Mouse (Mus musculus) frontal cortex, postnatal 36 days (tissue): ENCODE measurements around the gene Myo1g.

ENCODE experiments used
- DNase-seq, 2 experiments: peaks; one replicate each; pipeline ENCODE4 v3.0.0; 2022; ENCODE audit warnings: low spot score in 2 of 2

The Myo1g gene

GRCm38 (mm10) chr11:6520507-6521173 is at the start of gene Myo1g:
Myo1g (minus strand) TSS chr11:6520965.
- no peak for DNase-seq

- no peak for DNase-seq
Observed at GRCm38 (mm10) chr11:6569410-6569777, 48.6 kb upstream of the Myo1g start.

- peak; percentile 47 to 54 for DNase-seq
Observed at GRCm38 (mm10) chr11:6568584-6569409, 48.0 kb upstream of the Myo1g start.

GRCm38 (mm10) chr11:6567951-6568350 is 47.2 kb upstream of the Myo1g start:
- DNase-seq = no peak

GRCm38 (mm10) chr11:6566496-6566895 is 45.7 kb upstream of the Myo1g start:
- DNase-seq = no peak

- DNase-seq = no peak
Observed at GRCm38 (mm10) chr11:6563201-6563600, 42.4 kb upstream of the Myo1g start.

GRCm38 (mm10) chr11:6562359-6562758 is 41.6 kb upstream of the Myo1g start:
- DNase-seq = no peak

- no peak for DNase-seq
Observed at GRCm38 (mm10) chr11:6561474-6561873, 40.7 kb upstream of the Myo1g start.

- DNase-seq = no peak
Observed at GRCm38 (mm10) chr11:6560655-6561360, 40.0 kb upstream of the Myo1g start.

- no peak for DNase-seq
Observed at GRCm38 (mm10) chr11:6559996-6560395, 39.2 kb upstream of the Myo1g start.

GRCm38 (mm10) chr11:6558234-6558633 is 37.5 kb upstream of the Myo1g start:
- DNase-seq = no peak

GRCm38 (mm10) chr11:6550201-6550600 is 29.4 kb upstream of the Myo1g start:
- DNase-seq = no peak

GRCm38 (mm10) chr11:6549770-6550169 is 29.0 kb upstream of the Myo1g start:
- DNase-seq = no peak

- DNase-seq = no peak
Observed at GRCm38 (mm10) chr11:6547696-6548325, 27.0 kb upstream of the Myo1g start.

- DNase-seq = peak in 1 of 2 experiments; percentile 30
Observed at GRCm38 (mm10) chr11:6547037-6547680, 26.4 kb upstream of the Myo1g start.

- peak; percentile 96 to 97 for DNase-seq
Observed at GRCm38 (mm10) chr11:6546205-6547013, 25.6 kb upstream of the Myo1g start, which contains the start of gene Ccm2. Ccm2 (plus strand) TSS chr11:6546887.

GRCm38 (mm10) chr11:6545857-6546192 is 25.1 kb upstream of the Myo1g start:
- DNase-seq = no peak

GRCm38 (mm10) chr11:6545186-6545856 is 24.6 kb upstream of the Myo1g start:
- DNase-seq = no peak

GRCm38 (mm10) chr11:6544683-6545082 is 23.9 kb upstream of the Myo1g start:
- DNase-seq = no peak

GRCm38 (mm10) chr11:6530746-6531145 is 10.0 kb upstream of the Myo1g start:
- no peak for DNase-seq
